Mouse (Mus musculus): ENCODE measurements around the gene 1110017D15Rik.
"Not testable (repeated sequence)": the region's sequence is repeated elsewhere in the genome, so short reads cannot be mapped to it uniquely, and the experiment has no call there.

Gene 1110017D15Rik

DNA sequence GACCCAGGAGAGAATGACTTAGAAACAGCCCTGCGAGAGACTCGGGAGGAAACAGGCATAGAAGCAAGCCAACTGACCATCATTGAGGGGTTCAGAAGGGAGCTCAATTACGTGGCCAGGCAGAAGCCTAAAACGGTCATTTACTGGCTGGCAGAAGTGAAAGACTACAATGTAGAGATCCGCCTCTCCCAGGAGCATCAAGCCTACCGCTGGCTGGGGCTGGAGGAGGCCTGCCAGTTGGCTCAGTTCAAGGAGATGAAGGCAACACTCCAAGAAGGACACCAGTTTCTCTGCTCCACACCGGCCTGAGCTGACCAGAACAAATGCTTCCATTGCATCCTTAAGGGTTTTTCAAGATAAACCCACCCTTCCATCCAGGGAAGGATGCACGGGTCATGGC is 36.9 kb downstream of the 1110017D15Rik start:
- DNase-seq (ENCODE audit: extremely low spot score): no peak

- DNase-seq (ENCODE audit: extremely low spot score): no peak
These were observed 37.7 kb downstream of the 1110017D15Rik start for GRCm38 (mm10) chr4:41479456-41479804.

DNA sequence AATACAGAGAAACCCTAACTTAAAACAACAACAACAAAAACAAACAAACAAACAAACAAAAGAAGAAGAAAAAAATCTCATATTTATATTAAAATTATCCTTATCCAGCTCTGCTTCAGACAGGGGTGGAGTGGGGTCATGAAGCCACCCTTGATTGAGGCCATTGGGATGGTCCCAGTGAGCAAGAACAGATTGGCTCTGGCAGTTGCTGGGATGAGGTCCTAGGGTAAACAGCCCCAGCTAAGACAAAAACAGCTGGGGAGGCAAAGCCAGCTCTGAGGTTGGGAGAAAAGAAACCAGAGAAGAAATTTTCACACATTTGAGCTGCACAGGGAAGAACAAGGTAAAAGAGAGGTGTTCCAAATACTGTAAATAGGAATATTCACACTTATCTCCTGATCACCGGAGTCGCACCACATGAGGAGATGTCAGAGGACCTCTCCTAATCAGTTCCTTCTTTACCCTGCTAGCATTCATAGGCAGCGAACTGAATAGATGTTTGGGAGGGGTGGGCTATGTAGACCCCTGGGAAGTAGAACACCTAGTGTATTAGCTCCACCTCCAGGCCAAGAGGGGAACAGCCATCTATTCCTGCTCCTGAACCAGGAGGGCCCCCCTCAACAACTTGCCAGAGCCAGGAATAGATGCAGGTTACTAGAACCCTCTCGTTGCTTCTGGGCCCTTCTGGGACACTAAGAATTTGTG is 38.2 kb downstream of the 1110017D15Rik start:
- no peak for DNase-seq (ENCODE audit: extremely low spot score)

- DNase-seq (ENCODE audit: extremely low spot score): no peak
These were observed 39.4 kb downstream of the 1110017D15Rik start for GRCm38 (mm10) chr4:41477648-41478160.

- DNase-seq (ENCODE audit: extremely low spot score): no peak
These were observed 45.8 kb downstream of the 1110017D15Rik start for GRCm38 (mm10) chr4:41471384-41471689.

DNA sequence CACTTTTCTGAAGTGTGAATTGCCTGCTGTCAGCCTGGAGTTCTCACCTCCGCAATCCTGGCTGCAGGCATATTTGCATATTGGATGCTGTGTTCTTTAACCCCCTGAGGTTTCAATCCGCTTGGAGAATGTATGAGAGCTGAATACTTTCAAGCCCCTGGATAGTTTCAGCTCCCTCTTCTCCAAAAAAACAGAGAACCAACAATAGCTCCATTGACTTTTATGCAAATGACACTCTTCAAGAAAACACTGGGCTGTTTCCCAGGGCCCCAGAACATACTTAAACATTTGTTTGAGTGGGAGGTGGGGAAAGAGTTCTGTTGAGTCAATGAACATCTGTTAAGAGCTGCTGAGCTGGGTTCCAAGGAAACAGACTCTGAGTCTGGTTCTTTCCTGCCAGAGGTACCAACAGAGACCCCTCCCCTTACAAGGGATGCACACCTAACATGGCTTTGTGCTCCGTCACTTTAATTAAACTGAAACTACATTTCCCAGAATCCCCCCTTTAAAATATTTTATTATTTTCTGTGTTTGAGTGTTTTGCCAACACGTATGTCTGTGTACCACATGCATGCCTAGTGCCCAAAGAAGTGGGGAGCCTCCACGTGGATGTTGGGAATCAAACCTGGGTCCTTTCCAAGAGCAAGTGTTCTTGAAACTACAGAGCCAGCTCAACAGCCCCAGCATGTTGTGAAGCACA is 46.3 kb downstream of the 1110017D15Rik start:
- DNase-seq (ENCODE audit: extremely low spot score): no peak

- DNase-seq (ENCODE audit: extremely low spot score): no peak
These were observed 47.0 kb downstream of the 1110017D15Rik start for GRCm38 (mm10) chr4:41470051-41470683.

GRCm38 (mm10) chr4:41469199-41469598 is 47.9 kb downstream of the 1110017D15Rik start:
- no peak for DNase-seq (ENCODE audit: extremely low spot score)

DNA sequence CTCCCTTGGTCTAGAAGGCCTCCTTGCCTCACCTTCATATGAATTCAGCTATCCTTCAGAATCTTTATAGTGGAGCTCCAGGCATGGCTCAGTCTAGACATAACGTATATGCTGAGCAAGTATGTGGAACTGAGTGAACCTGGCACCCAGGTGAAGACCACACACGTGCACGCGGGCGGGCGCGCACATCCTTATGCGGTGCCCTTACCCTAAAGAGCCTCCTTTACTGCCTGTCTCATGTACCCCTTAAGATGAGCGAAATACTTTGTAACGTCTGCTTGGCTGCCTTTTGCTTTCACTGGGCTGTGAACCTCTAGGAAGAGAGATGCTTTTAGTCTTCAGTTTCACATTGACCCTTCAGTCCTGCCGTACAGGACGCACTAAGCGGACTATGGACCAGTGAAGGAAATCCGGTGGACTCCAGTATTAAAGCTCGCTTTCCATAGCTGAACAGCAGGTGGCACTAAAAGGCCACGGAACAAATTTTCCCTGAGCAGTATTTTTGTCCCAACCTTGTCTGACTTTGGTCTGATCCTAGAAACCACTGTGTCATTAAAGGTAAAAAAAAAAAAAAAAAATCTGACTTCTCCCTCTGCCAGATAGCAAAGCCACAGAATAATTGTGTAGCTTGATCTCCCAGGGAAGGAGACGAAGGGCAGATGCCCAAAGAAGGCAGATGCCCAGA is 48.6 kb downstream of the 1110017D15Rik start:
- DNase-seq (ENCODE audit: extremely low spot score): peak; percentile 56

GRCm38 (mm10) chr4:41465287-41465665 is 51.9 kb downstream of the 1110017D15Rik start:
- no peak for DNase-seq (ENCODE audit: extremely low spot score)

DNA sequence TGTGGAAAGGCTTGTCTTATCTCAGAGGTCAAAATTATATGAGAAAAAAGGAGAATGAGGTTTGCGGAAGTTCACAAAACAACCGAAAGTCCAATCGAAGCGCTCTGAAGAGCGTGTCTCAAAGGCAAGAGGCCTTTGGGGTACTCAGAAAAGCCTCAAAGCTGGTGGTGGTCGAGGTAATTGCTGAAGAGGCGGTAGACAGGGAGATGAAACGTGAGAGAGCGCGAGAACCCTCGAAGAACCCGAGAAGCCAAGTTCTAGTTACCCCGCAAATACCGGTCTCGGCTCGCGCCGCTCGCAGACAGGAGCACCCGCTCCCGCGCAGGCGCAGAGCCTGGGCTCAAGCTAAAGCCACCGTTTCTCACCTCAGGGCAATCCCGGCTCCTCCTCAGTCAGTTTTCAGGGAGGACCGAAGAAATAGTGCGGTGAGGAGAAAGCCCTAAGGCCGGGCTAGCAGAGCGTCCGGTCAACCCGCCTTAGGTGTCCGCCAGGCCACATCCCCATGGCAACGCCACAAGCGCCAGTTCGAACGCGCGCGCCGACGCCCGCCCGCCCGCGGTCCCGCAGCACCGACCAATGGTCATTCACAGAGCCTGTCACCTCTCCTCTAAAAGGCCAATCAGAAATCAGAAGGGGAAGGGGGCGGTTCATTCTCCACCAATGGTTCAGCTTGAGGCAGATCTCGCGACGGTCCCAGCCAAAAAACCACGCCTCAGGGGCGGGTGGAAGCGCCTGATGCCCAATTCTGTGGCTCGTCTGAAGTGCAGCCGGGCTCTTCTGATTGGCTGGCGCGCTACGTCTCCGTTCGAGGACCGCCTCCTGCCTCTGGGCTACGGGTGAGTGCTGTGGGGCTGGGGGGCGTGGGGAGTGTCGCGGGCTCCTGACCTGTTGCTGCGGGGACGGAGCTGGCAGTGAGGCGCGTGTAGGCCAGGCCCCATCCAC is 52.5 kb downstream of the 1110017D15Rik start, which contains the start of the genes Kif24 and Nudt2:
Kif24 (minus strand) TSS at position 543 of the 942 bp plus-strand sequence.
Nudt2 (plus strand) TSS at position 807 of the 942 bp plus-strand sequence.
- peak; percentile 98 for DNase-seq (ENCODE audit: extremely low spot score)

GRCm38 (mm10) chr4:41463051-41463738 is 53.9 kb downstream of the 1110017D15Rik start:
- not testable (repeated sequence) for DNase-seq (ENCODE audit: extremely low spot score)

- no peak for DNase-seq (ENCODE audit: extremely low spot score)
These were observed 56.4 kb downstream of the 1110017D15Rik start for GRCm38 (mm10) chr4:41460690-41461089.

Measured in embryo, embryonic 9.5 days (tissue).